Mouse (Mus musculus): ENCODE data around the gene Thbs2. TPM values are rescaled to one million over a fixed set of nuclear protein-coding genes. Genes with fewer than 3 reads are reported as not detected.

The Thbs2 gene
- total and polyA plus RNA-seq, 3 experiments = 0.03 TPM; not detected in 2

- dilution Hi-C loops (cut with MboI; ENCODE audit: extremely low pct_ligation_motif_present, extremely low pct_unique_long_range_greater_than_20kb, low sequenced_read_pairs) = no loop called here
- Histone ChIP-seq H3K4me3 (replicated peaks in 1 of 3; ENCODE audit: low read depth in 2 of 3, low read length in 2 of 3, poor library complexity in 1 of 3) (no peak overlapping the region), H3K9me3 (replicated peaks; ENCODE audit: low read length) (no peaks in the 10 kb centered on the region), H3K4me2 (ENCODE audit: insufficient read depth, low read depth, poor library complexity, severe bottlenecking) (no peak overlapping the region), H3K4me1 (ENCODE audit: control insufficient read depth in 1 of 2, insufficient read depth in 2 of 2) (no peaks in the 10 kb centered on the region), H3K9ac (ENCODE audit: insufficient read depth, low read depth) (no peak overlapping the region), H3K27ac (ENCODE audit: insufficient read depth, low read depth) (no peak overlapping the region), H3K36me3 (replicated peaks in 1 of 2; ENCODE audit: control insufficient read depth in 1 of 2, insufficient read depth in 1 of 2, low read length in 1 of 2) (no peaks in the 10 kb centered on the region), H3K79me2 (replicated peaks; ENCODE audit: control insufficient read depth, extremely low read depth, insufficient read depth, poor library complexity, severe bottlenecking) (no peaks in the 10 kb centered on the region), H3K27me3 (replicated peaks) (no peaks in the 10 kb centered on the region)
- no peak for TF ChIP-seq ZC3H11A (IDR thresholded peaks at IDR 0.05; ENCODE audit: low read depth, low read length)
- no peak for TF ChIP-seq ZMIZ1 (IDR thresholded peaks at IDR 0.05; ENCODE audit: low read depth, low read length)
- no peak for TF ChIP-seq SIN3A (IDR thresholded peaks at IDR 0.05; ENCODE audit: low read length)
- TF ChIP-seq HCFC1 (IDR thresholded peaks at IDR 0.05; ENCODE audit: low read depth, low read length) = no peak
- TF ChIP-seq ETS1 (conservative IDR thresholded peaks at IDR 0.05; ENCODE audit: low read depth, low read length) = no peak
- no peak for DNase-seq (ENCODE audit: extremely low read depth)
- in situ Hi-C loops (cut with MboI; ENCODE audit: low pct_ligation_motif_present, low pct_unique_long_range_greater_than_20kb, low sequenced_read_pairs) = no loop called here
Observed at GRCm38 (mm10) chr17:14667225-14667624, 26.8 kb downstream of the Thbs2 start.

GRCm38 (mm10) chr17:14666451-14666850, 27.6 kb downstream of the Thbs2 start:
- H3K79me2 ChIP-seq (replicated peaks; ENCODE audit: control insufficient read depth, extremely low read depth, insufficient read depth, poor library complexity, severe bottlenecking) = no peaks in the 10 kb centered on the region
- H3K4me3 ChIP-seq (replicated peaks in 1 of 3; ENCODE audit: low read depth in 2 of 3, low read length in 2 of 3, poor library complexity in 1 of 3) = no peak overlapping the region
- DNase-seq (ENCODE audit: extremely low read depth) = no peak
- H3K9me3 ChIP-seq (replicated peaks; ENCODE audit: low read length) = no peaks in the 10 kb centered on the region
- dilution Hi-C loops (cut with MboI; ENCODE audit: extremely low pct_ligation_motif_present, extremely low pct_unique_long_range_greater_than_20kb, low sequenced_read_pairs) (no loop called here), in situ Hi-C loops (cut with MboI; ENCODE audit: low pct_ligation_motif_present, low pct_unique_long_range_greater_than_20kb, low sequenced_read_pairs) (no loop called here)
- no peaks in the 10 kb centered on the region for H3K27me3 ChIP-seq (replicated peaks)
- H3K36me3 ChIP-seq (replicated peaks in 1 of 2; ENCODE audit: control insufficient read depth in 1 of 2, insufficient read depth in 1 of 2, low read length in 1 of 2) = no peaks in the 10 kb centered on the region
- no peak overlapping the region for H3K9ac ChIP-seq (ENCODE audit: insufficient read depth, low read depth)
- H3K27ac ChIP-seq (ENCODE audit: insufficient read depth, low read depth) = no peak overlapping the region
- no peaks in the 10 kb centered on the region for H3K4me1 ChIP-seq (ENCODE audit: control insufficient read depth in 1 of 2, insufficient read depth in 2 of 2)
- no peak overlapping the region for H3K4me2 ChIP-seq (ENCODE audit: insufficient read depth, low read depth, poor library complexity, severe bottlenecking)
- no peak for TF ChIP-seq MYC (IDR thresholded peaks at IDR 0.05; ENCODE audit: low read depth, low read length)
- no peak for TF ChIP-seq UBTF (IDR thresholded peaks at IDR 0.05; ENCODE audit: low read depth, low read length)
- TF ChIP-seq EP300 (IDR thresholded peaks at IDR 0.05; ENCODE audit: low read length) = no peak
- no peak for TF ChIP-seq PAX5 (IDR thresholded peaks at IDR 0.05; ENCODE audit: low read length)
- TF ChIP-seq CHD2 (IDR thresholded peaks at IDR 0.05; ENCODE audit: low read length) = no peak
- TF ChIP-seq GABPA (IDR thresholded peaks at IDR 0.05; ENCODE audit: insufficient replicate concordance, low read depth, low read length) = no peak

DNA sequence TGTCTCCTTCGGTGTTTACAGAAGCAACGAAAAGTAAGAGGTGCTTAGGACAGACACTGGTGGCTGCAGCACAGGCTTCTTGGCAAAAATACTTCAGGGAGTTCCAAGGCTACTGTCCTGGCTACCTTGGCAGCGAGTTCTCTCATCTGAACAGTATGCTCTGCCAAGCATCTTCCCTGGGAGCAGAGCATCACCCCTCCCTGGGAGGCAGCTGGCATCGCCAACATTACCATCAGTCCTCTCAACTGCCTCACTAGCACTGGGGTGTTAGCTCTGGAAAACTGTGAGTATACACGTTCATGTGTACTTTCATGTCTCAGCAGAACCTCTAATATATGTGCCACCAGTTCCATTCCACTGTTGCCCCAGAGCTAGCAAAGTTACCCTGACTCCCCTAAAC, 30.7 kb downstream of the Thbs2 start:
- Histone ChIP-seq H3K4me3 (replicated peaks in 1 of 3; ENCODE audit: low read depth in 2 of 3, low read length in 2 of 3, poor library complexity in 1 of 3) (no peak overlapping the region), H3K4me1 (ENCODE audit: control insufficient read depth in 1 of 2, insufficient read depth in 2 of 2) (no peaks in the 10 kb centered on the region), H3K4me2 (ENCODE audit: insufficient read depth, low read depth, poor library complexity, severe bottlenecking) (no peak overlapping the region), H3K79me2 (replicated peaks; ENCODE audit: control insufficient read depth, extremely low read depth, insufficient read depth, poor library complexity, severe bottlenecking) (no peaks in the 10 kb centered on the region), H3K27me3 (replicated peaks) (no peaks in the 10 kb centered on the region), H3K9ac (ENCODE audit: insufficient read depth, low read depth) (no peak overlapping the region), H3K27ac (ENCODE audit: insufficient read depth, low read depth) (no peak overlapping the region), H3K36me3 (replicated peaks in 1 of 2; ENCODE audit: control insufficient read depth in 1 of 2, insufficient read depth in 1 of 2, low read length in 1 of 2) (no peaks in the 10 kb centered on the region), H3K9me3 (replicated peaks; ENCODE audit: low read length) (no peaks in the 10 kb centered on the region)
- in situ Hi-C loops (cut with MboI; ENCODE audit: low pct_ligation_motif_present, low pct_unique_long_range_greater_than_20kb, low sequenced_read_pairs) (no loop called here), dilution Hi-C loops (cut with MboI; ENCODE audit: extremely low pct_ligation_motif_present, extremely low pct_unique_long_range_greater_than_20kb, low sequenced_read_pairs) (no loop called here)
- TF ChIP-seq SIN3A (IDR thresholded peaks at IDR 0.05; ENCODE audit: low read length) (no peak), NELFE (IDR thresholded peaks at IDR 0.05; ENCODE audit: low read depth, low read length) (no peak), NRF1 (IDR thresholded peaks at IDR 0.05; ENCODE audit: low read depth, low read length) (no peak), GABPA (IDR thresholded peaks at IDR 0.05; ENCODE audit: insufficient replicate concordance, low read depth, low read length) (no peak), TBP (conservative IDR thresholded peaks at IDR 0.05; ENCODE audit: low read depth, low read length) (no peak), JUND (conservative IDR thresholded peaks at IDR 0.05; ENCODE audit: low read depth, low read length) (no peak), RAD21 (IDR thresholded peaks at IDR 0.05; ENCODE audit: low read depth, low read length) (no peak), JUN (IDR thresholded peaks at IDR 0.05; ENCODE audit: insufficient read depth, low read depth, low read length) (no peak), USF2 (conservative IDR thresholded peaks at IDR 0.05; ENCODE audit: low read depth, low read length) (no peak), E2F4 (IDR thresholded peaks at IDR 0.05; ENCODE audit: insufficient replicate concordance, low read depth, low read length) (no peak), MEF2A (IDR thresholded peaks at IDR 0.05; ENCODE audit: borderline replicate concordance, low read depth, low read length) (no peak), POLR2AphosphoS2 (IDR thresholded peaks at IDR 0.05; ENCODE audit: low read depth, low read length) (no peak)
- no peak for DNase-seq (ENCODE audit: extremely low read depth)
